Mouse (Mus musculus) CD8-positive naive resting alpha-beta T cell, adult 2 months (primary cell): ENCODE results near the gene Prokr1.
"Not testable (repeated sequence)": the region's sequence is repeated elsewhere in the genome, so short reads cannot be mapped to it uniquely, and the experiment has no call there.

Experiments used
- DNase-seq, 2 experiments: peaks; one replicate each; pipeline ENCODE4 v3.0.0; 2022; ENCODE audit warnings: low read depth in 2 of 2, low spot score in 2 of 2

The Prokr1 gene

GRCm38 (mm10) chr6:87571863-87572262, 18.7 kb downstream of the Prokr1 start:
- not testable (repeated sequence) for DNase-seq

- no peak for DNase-seq
These were observed 22.6 kb downstream of the Prokr1 start for GRCm38 (mm10) chr6:87567686-87568593.

GRCm38 (mm10) chr6:87565166-87565565, 25.4 kb downstream of the Prokr1 start:
- no peak for DNase-seq

- DNase-seq: no peak
These were observed 26.2 kb downstream of the Prokr1 start for GRCm38 (mm10) chr6:87564356-87564755.

- no peak for DNase-seq
These were observed 36.8 kb downstream of the Prokr1 start for GRCm38 (mm10) chr6:87553724-87554123.

- peak in 1 of 2 experiments; percentile 54 for DNase-seq
These were observed 38.3 kb downstream of the Prokr1 start for GRCm38 (mm10) chr6:87552054-87552807.

GRCm38 (mm10) chr6:87547836-87548235, 42.7 kb downstream of the Prokr1 start:
- peak; percentile 61 to 73 for DNase-seq

GRCm38 (mm10) chr6:87547431-87547830, 43.1 kb downstream of the Prokr1 start:
- DNase-seq: no peak

- DNase-seq: no peak
These were observed 45.0 kb downstream of the Prokr1 start for GRCm38 (mm10) chr6:87545331-87546217.

- peak; percentile 67 to 83 for DNase-seq
These were observed 48.5 kb downstream of the Prokr1 start for GRCm38 (mm10) chr6:87542027-87542426.

GRCm38 (mm10) chr6:87541171-87541571, 49.4 kb downstream of the Prokr1 start:
- DNase-seq: peak; percentile 48 to 56

- no peak for DNase-seq
These were observed 51.9 kb downstream of the Prokr1 start for GRCm38 (mm10) chr6:87538376-87539270.

GRCm38 (mm10) chr6:87537678-87538077, 52.9 kb downstream of the Prokr1 start:
- no peak for DNase-seq

- no peak for DNase-seq
These were observed 54.3 kb downstream of the Prokr1 start for GRCm38 (mm10) chr6:87536270-87536669.

- DNase-seq: no peak
These were observed 54.9 kb downstream of the Prokr1 start for GRCm38 (mm10) chr6:87535651-87536050.

GRCm38 (mm10) chr6:87534855-87535575, 55.5 kb downstream of the Prokr1 start:
- peak; percentile 39 to 40 for DNase-seq

- DNase-seq: peak; percentile 42 to 64
These were observed 57.4 kb downstream of the Prokr1 start, which contains the start of gene Arhgap25 for GRCm38 (mm10) chr6:87532953-87533710. Arhgap25 (minus strand) TSS chr6:87533259.

- no peak for DNase-seq
These were observed 59.0 kb downstream of the Prokr1 start for GRCm38 (mm10) chr6:87531456-87532015.
